Mouse (Mus musculus) spleen, postnatal 14 days (tissue): Measurements from ENCODE around the gene Col26a1.
A peak's percentile ranks its signal among the peaks of the same experiment; 100 is the strongest.

ENCODE experiments used
- DNase-seq, 2 experiments: peaks; one replicate each; pipeline ENCODE4 v3.0.0; 2021 to 2022; ENCODE audit warnings: low spot score in 2 of 2

Gene Col26a1

GRCm38 (mm10) chr5:136881380-136882009 is 1.5 kb downstream of the Col26a1 start:
- DNase-seq, result peak; percentile 58 to 75

- no peak for DNase-seq
Measured at GRCm38 (mm10) chr5:136880101-136880500, 2.9 kb downstream of the Col26a1 start.

- DNase-seq, result no peak
Measured at GRCm38 (mm10) chr5:136874271-136874670, 8.7 kb downstream of the Col26a1 start.

GRCm38 (mm10) chr5:136872417-136872816 is 10.6 kb downstream of the Col26a1 start:
- DNase-seq, result no peak

- no peak for DNase-seq
Measured at GRCm38 (mm10) chr5:136869451-136870114, 13.4 kb downstream of the Col26a1 start.

- DNase-seq, result no peak
Measured at GRCm38 (mm10) chr5:136867706-136868105, 15.3 kb downstream of the Col26a1 start.

- peak; percentile 44 to 63 for DNase-seq
Measured at GRCm38 (mm10) chr5:136863961-136864674, 18.9 kb downstream of the Col26a1 start.

- no peak for DNase-seq
Measured at GRCm38 (mm10) chr5:136863276-136863675, 19.7 kb downstream of the Col26a1 start.

GRCm38 (mm10) chr5:136862806-136863205 is 20.2 kb downstream of the Col26a1 start:
- DNase-seq, result no peak

GRCm38 (mm10) chr5:136861191-136861940 is 21.6 kb downstream of the Col26a1 start:
- DNase-seq, result no peak

GRCm38 (mm10) chr5:136850716-136851115 is 32.3 kb downstream of the Col26a1 start:
- DNase-seq, result no peak

- DNase-seq, result no peak
Measured at GRCm38 (mm10) chr5:136846385-136847264, 36.4 kb downstream of the Col26a1 start.

- no peak for DNase-seq
Measured at GRCm38 (mm10) chr5:136843930-136844329, 39.1 kb downstream of the Col26a1 start.

GRCm38 (mm10) chr5:136840036-136840435 is 43.0 kb downstream of the Col26a1 start:
- DNase-seq, result peak; percentile 28 to 49

- no peak for DNase-seq
Measured at GRCm38 (mm10) chr5:136833053-136833452, 50.0 kb downstream of the Col26a1 start.

GRCm38 (mm10) chr5:136830156-136830555 is 52.9 kb downstream of the Col26a1 start:
- no peak for DNase-seq

GRCm38 (mm10) chr5:136821971-136822370 is 61.0 kb downstream of the Col26a1 start:
- no peak for DNase-seq

- no peak for DNase-seq
Measured at GRCm38 (mm10) chr5:136820911-136821310, 62.1 kb downstream of the Col26a1 start.

GRCm38 (mm10) chr5:136819686-136820085 is 63.3 kb downstream of the Col26a1 start:
- no peak for DNase-seq

GRCm38 (mm10) chr5:136810539-136811374 is 72.3 kb downstream of the Col26a1 start:
- no peak for DNase-seq
